Mouse (Mus musculus): ENCODE data around the gene Zfp354a. TPM values are rescaled to one million over a fixed set of nuclear protein-coding genes. Genes with fewer than 3 reads are reported as not detected.
"Not testable (repeated sequence)": the region's sequence is repeated elsewhere in the genome, so short reads cannot be mapped to it uniquely, and the experiment has no call there.

Gene Zfp354a
- 3.5 and 3.9 TPM in 2 replicates for polyA plus RNA-seq (2011; ENCODE audit: insufficient read depth, insufficient read length, low read depth, missing spikeins)

- H3K36me3 ChIP-seq (ENCODE audit: control insufficient read depth, insufficient read depth, low read length, poor library complexity, severe bottlenecking), result no peaks in the 10 kb centered on the region
- peaks cover 2% of the 10 kb centered on the region for H3K4me1 ChIP-seq (ENCODE audit: control insufficient read depth, insufficient read depth, low read length)
- H3K9me3 ChIP-seq (replicated peaks; ENCODE audit: control insufficient read depth, insufficient read depth, low read length, poor library complexity, severe bottlenecking), result no peaks in the 10 kb centered on the region
- peak within 1 kb of the TSS; percentile 92 for H3K4me3 ChIP-seq (ENCODE audit: low read depth, low read length)
- TF ChIP-seq POLR2A (IDR thresholded peaks at IDR 0.05; ENCODE audit: insufficient read depth, low read length) (no peak), CTCF (IDR thresholded peaks at IDR 0.05; ENCODE audit: low read depth, low read length) (no peak), EP300 (IDR thresholded peaks at IDR 0.05; ENCODE audit: insufficient read depth, low read depth, low read length) (no peak)
- no peaks in the 10 kb centered on the region for H3K27me3 ChIP-seq (ENCODE audit: control insufficient read depth, insufficient read depth, low read length, poor library complexity, severe bottlenecking)
- H3K27ac ChIP-seq (ENCODE audit: insufficient read depth, low read length), result no peak within 1 kb of the TSS
- H3K9ac ChIP-seq (ENCODE audit: low read depth, poor library complexity, severe bottlenecking), result peak within 1 kb of the TSS; percentile 42
These were observed at the start of gene Zfp354a for GRCm38 (mm10) chr11:51059151-51059571. Gene Zfp354a, plus strand, starts transcription at chr11:51059257.

GRCm38 (mm10) chr11:51011821-51012220, 47.2 kb upstream of the Zfp354a start:
- no peak overlapping the region for H3K4me3 ChIP-seq (ENCODE audit: low read depth, low read length)
- H3K9ac ChIP-seq (ENCODE audit: low read depth, poor library complexity, severe bottlenecking), result no peak overlapping the region
- H3K9me3 ChIP-seq (replicated peaks; ENCODE audit: control insufficient read depth, insufficient read depth, low read length, poor library complexity, severe bottlenecking), result no peaks in the 10 kb centered on the region
- H3K27ac ChIP-seq (ENCODE audit: insufficient read depth, low read length), result no peak overlapping the region
- H3K4me1 ChIP-seq (ENCODE audit: control insufficient read depth, insufficient read depth, low read length), result no peaks in the 10 kb centered on the region
- H3K27me3 ChIP-seq (ENCODE audit: control insufficient read depth, insufficient read depth, low read length, poor library complexity, severe bottlenecking), result no peaks in the 10 kb centered on the region
- H3K36me3 ChIP-seq (ENCODE audit: control insufficient read depth, insufficient read depth, low read length, poor library complexity, severe bottlenecking), result no peaks in the 10 kb centered on the region
- TF ChIP-seq CTCF (IDR thresholded peaks at IDR 0.05; ENCODE audit: low read depth, low read length) (no peak), EP300 (IDR thresholded peaks at IDR 0.05; ENCODE audit: insufficient read depth, low read depth, low read length) (no peak), POLR2A (IDR thresholded peaks at IDR 0.05; ENCODE audit: insufficient read depth, low read length) (no peak)

- Histone ChIP-seq H3K9ac (ENCODE audit: low read depth, poor library complexity, severe bottlenecking) (no peak within 1 kb of the TSS), H3K27me3 (ENCODE audit: control insufficient read depth, insufficient read depth, low read length, poor library complexity, severe bottlenecking) (no peaks in the 10 kb centered on the region), H3K4me1 (ENCODE audit: control insufficient read depth, insufficient read depth, low read length) (no peaks in the 10 kb centered on the region), H3K9me3 (replicated peaks; ENCODE audit: control insufficient read depth, insufficient read depth, low read length, poor library complexity, severe bottlenecking) (no peaks in the 10 kb centered on the region), H3K36me3 (ENCODE audit: control insufficient read depth, insufficient read depth, low read length, poor library complexity, severe bottlenecking) (no peaks in the 10 kb centered on the region), H3K4me3 (ENCODE audit: low read depth, low read length) (no peak within 1 kb of the TSS), H3K27ac (ENCODE audit: insufficient read depth, low read length) (no peak within 1 kb of the TSS)
- no peak for TF ChIP-seq CTCF (IDR thresholded peaks at IDR 0.05; ENCODE audit: low read depth, low read length)
- no peak for TF ChIP-seq EP300 (IDR thresholded peaks at IDR 0.05; ENCODE audit: insufficient read depth, low read depth, low read length)
- TF ChIP-seq POLR2A (IDR thresholded peaks at IDR 0.05; ENCODE audit: insufficient read depth, low read length), result no peak
These were observed 45.1 kb upstream of the Zfp354a start, which contains the start of gene Olfr54 for GRCm38 (mm10) chr11:51013936-51014335. Gene Olfr54, plus strand, starts transcription at chr11:51014236.

- no peak overlapping the region for H3K9ac ChIP-seq (ENCODE audit: low read depth, poor library complexity, severe bottlenecking)
- no peaks in the 10 kb centered on the region for H3K9me3 ChIP-seq (replicated peaks; ENCODE audit: control insufficient read depth, insufficient read depth, low read length, poor library complexity, severe bottlenecking)
- H3K36me3 ChIP-seq (ENCODE audit: control insufficient read depth, insufficient read depth, low read length, poor library complexity, severe bottlenecking), result no peaks in the 10 kb centered on the region
- no peaks in the 10 kb centered on the region for H3K27me3 ChIP-seq (ENCODE audit: control insufficient read depth, insufficient read depth, low read length, poor library complexity, severe bottlenecking)
- H3K27ac ChIP-seq (ENCODE audit: insufficient read depth, low read length), result no peak overlapping the region
- no peak overlapping the region for H3K4me3 ChIP-seq (ENCODE audit: low read depth, low read length)
- no peaks in the 10 kb centered on the region for H3K4me1 ChIP-seq (ENCODE audit: control insufficient read depth, insufficient read depth, low read length)
- TF ChIP-seq EP300 (IDR thresholded peaks at IDR 0.05; ENCODE audit: insufficient read depth, low read depth, low read length), result no peak
- no peak for TF ChIP-seq CTCF (IDR thresholded peaks at IDR 0.05; ENCODE audit: low read depth, low read length)
- no peak for TF ChIP-seq POLR2A (IDR thresholded peaks at IDR 0.05; ENCODE audit: insufficient read depth, low read length)
These were observed 42.7 kb upstream of the Zfp354a start for GRCm38 (mm10) chr11:51016341-51016740.

GRCm38 (mm10) chr11:51026811-51027210, 32.2 kb upstream of the Zfp354a start:
- not testable (repeated sequence) for H3K4me1 ChIP-seq (ENCODE audit: control insufficient read depth, insufficient read depth, low read length); H3K27ac ChIP-seq (ENCODE audit: insufficient read depth, low read length); H3K36me3 ChIP-seq (ENCODE audit: control insufficient read depth, insufficient read depth, low read length, poor library complexity, severe bottlenecking); H3K9ac ChIP-seq (ENCODE audit: low read depth, poor library complexity, severe bottlenecking); H3K4me3 ChIP-seq (ENCODE audit: low read depth, low read length); H3K9me3 ChIP-seq (replicated peaks; ENCODE audit: control insufficient read depth, insufficient read depth, low read length, poor library complexity, severe bottlenecking); H3K27me3 ChIP-seq (ENCODE audit: control insufficient read depth, insufficient read depth, low read length, poor library complexity, severe bottlenecking)

- not testable (repeated sequence) for H3K27ac ChIP-seq (ENCODE audit: insufficient read depth, low read length); H3K9me3 ChIP-seq (replicated peaks; ENCODE audit: control insufficient read depth, insufficient read depth, low read length, poor library complexity, severe bottlenecking); H3K27me3 ChIP-seq (ENCODE audit: control insufficient read depth, insufficient read depth, low read length, poor library complexity, severe bottlenecking); H3K9ac ChIP-seq (ENCODE audit: low read depth, poor library complexity, severe bottlenecking); H3K36me3 ChIP-seq (ENCODE audit: control insufficient read depth, insufficient read depth, low read length, poor library complexity, severe bottlenecking); H3K4me3 ChIP-seq (ENCODE audit: low read depth, low read length); H3K4me1 ChIP-seq (ENCODE audit: control insufficient read depth, insufficient read depth, low read length)
These were observed 29.7 kb upstream of the Zfp354a start for GRCm38 (mm10) chr11:51029381-51029780.

Measured in ES-Bruce4 (cell line).